Mouse (Mus musculus) NIH3T3 (cell line): ENCODE results near the gene Hist1h3d.
"Not testable (repeated sequence)": the region's sequence is repeated elsewhere in the genome, so short reads cannot be mapped to it uniquely, and the experiment has no call there.

ENCODE experiments used
- DNase-seq: peaks from one replicate; pipeline ENCODE4 v3.0.0-alpha.2; 2012; ENCODE audit warnings: low read depth

Hist1h3d gene

GRCm38 (mm10) chr13:23542225-23542980, 33.2 kb upstream of the Hist1h3d start:
- DNase-seq: not testable (repeated sequence)

GRCm38 (mm10) chr13:23542999-23543607, 32.5 kb upstream of the Hist1h3d start, which contains the start of gene Hist1h2bh:
Hist1h2bh (minus strand) TSS chr13:23543392.
- peak; percentile 88 for DNase-seq

- peak; percentile 89 for DNase-seq
These were observed 31.4 kb upstream of the Hist1h3d start, which contains the start of gene Hist1h3f for GRCm38 (mm10) chr13:23543965-23544786. Hist1h3f (plus strand) TSS chr13:23544052.

- DNase-seq: not testable (repeated sequence)
These were observed 30.8 kb upstream of the Hist1h3d start for GRCm38 (mm10) chr13:23544787-23545120.

- DNase-seq: no peak
These were observed 28.9 kb upstream of the Hist1h3d start for GRCm38 (mm10) chr13:23546694-23547093.

- no peak for DNase-seq
These were observed 24.8 kb upstream of the Hist1h3d start for GRCm38 (mm10) chr13:23550761-23551145.

GRCm38 (mm10) chr13:23551146-23551834, 24.3 kb upstream of the Hist1h3d start, which contains the start of gene Hist1h4f:
Hist1h4f (minus strand) TSS chr13:23551648.
- DNase-seq: peak; percentile 92

GRCm38 (mm10) chr13:23551931-23552914, 23.3 kb upstream of the Hist1h3d start:
- DNase-seq: no peak

- no peak for DNase-seq
These were observed 22.6 kb upstream of the Hist1h3d start, which contains the start of gene Hist1h1d for GRCm38 (mm10) chr13:23552962-23553361. Hist1h1d (plus strand) TSS chr13:23553262.

- DNase-seq: peak; percentile 29
These were observed 21.2 kb upstream of the Hist1h3d start for GRCm38 (mm10) chr13:23554393-23554792.

- DNase-seq: peak; percentile 88
These were observed 20.4 kb upstream of the Hist1h3d start for GRCm38 (mm10) chr13:23554925-23555838.

- DNase-seq: peak; percentile 90
These were observed 19.6 kb upstream of the Hist1h3d start for GRCm38 (mm10) chr13:23555839-23556416.

- no peak for DNase-seq
These were observed 18.7 kb upstream of the Hist1h3d start for GRCm38 (mm10) chr13:23556906-23557305.

- DNase-seq: not testable (repeated sequence)
These were observed 14.9 kb upstream of the Hist1h3d start for GRCm38 (mm10) chr13:23560699-23561098.

GRCm38 (mm10) chr13:23561531-23561882, 14.1 kb upstream of the Hist1h3d start:
- not testable (repeated sequence) for DNase-seq

- DNase-seq: peak; percentile 95
These were observed 13.5 kb upstream of the Hist1h3d start, which contains the start of gene Hist1h3e for GRCm38 (mm10) chr13:23561883-23562659. Hist1h3e (minus strand) TSS chr13:23562369.

- peak; percentile 70 for DNase-seq
These were observed 12.7 kb upstream of the Hist1h3d start for GRCm38 (mm10) chr13:23562699-23563462.
